Mouse (Mus musculus) stomach, embryonic 15.5 days (tissue): Measurements from ENCODE around the gene Psapl1. TPM values are rescaled to one million over a fixed set of nuclear protein-coding genes. Genes with fewer than 3 reads are reported as not detected.

Source experiments
- ATAC-seq: fragments of 200-750 bp; cut with Nextera tagmentation; 2 replicates; pipeline ENCODE4 v1.8.0; 2017; ENCODE audit warnings: low read depth, moderate number of reproducible peaks, moderate TSS enrichment; ENCODE audit not compliant: insufficient read depth, low FRiP score
- H3K27ac ChIP-seq: fragments of 300-500 bp; sonication (generic); 2 replicates; pipeline ENCODE4 v1.5.1; 2015; ENCODE audit warnings: mild to moderate bottlenecking, inconsistent platforms
- H3K27me3 ChIP-seq: fragments of 300-500 bp; sonication (generic); replicated peaks from 2 replicates; pipeline ENCODE4 v1.6.1; 2015; ENCODE audit warnings: inconsistent platforms
- H3K36me3 ChIP-seq: fragments of 300-500 bp; sonication (generic); 2 replicates; pipeline ENCODE4 v1.6.1; 2015; ENCODE audit warnings: inconsistent platforms
- H3K4me1 ChIP-seq: fragments of 300-500 bp; sonication (generic); 2 replicates; pipeline ENCODE4 v1.6.1; 2015; ENCODE audit warnings: inconsistent platforms
- H3K4me2 ChIP-seq: fragments of 300-500 bp; sonication (generic); 2 replicates; pipeline ENCODE4 v1.6.1; 2015; ENCODE audit warnings: mild to moderate bottlenecking, inconsistent platforms
- H3K4me3 ChIP-seq: fragments of 300-500 bp; sonication (generic); replicated peaks from 2 replicates; pipeline ENCODE4 v1.5.1; 2015; ENCODE audit warnings: inconsistent platforms
- H3K9ac ChIP-seq: fragments of 300-500 bp; sonication (generic); 2 replicates; pipeline ENCODE4 v1.6.1; 2015; ENCODE audit warnings: inconsistent platforms
- H3K9me3 ChIP-seq: fragments of 300-500 bp; sonication (generic); 2 replicates; pipeline ENCODE4 v1.6.1; 2016; ENCODE audit warnings: inconsistent platforms
- WGBS: fragments of 180-500 bp; shearing (Covaris S2); methylation state at CpG from one replicate; pipeline ENCODE4 v1.1.7; 2015; 5-methylcytosine and 5-hydroxymethylcytosine counted together
- polyA plus RNA-seq: library from polyadenylated mRNA; unstranded; fragments of >200 nt; fragmentation: Nextera tagmentation; extraction: Ambion mirVana; gene quantifications from 2 replicates; pipeline ENCODE4 v1.2.1, GENCODE M21; 2015

The Psapl1 gene
- polyA plus RNA-seq, 1 experiment from 2014 or later = 16.7 TPM

GRCm38 (mm10) chr5:36252746-36253504 is 49.1 kb downstream of the Psapl1 start:
- H3K27ac ChIP-seq = peak overlapping the region; percentile 79
- peak; percentile 17; the same call in 1 of the 2 replicates for ATAC-seq
- H3K4me1 ChIP-seq = peaks cover 17% of the 10 kb centered on the region
- WGBS = 50% methylated on average over 17 of the region's 17 CpGs
- H3K4me3 ChIP-seq = no peak overlapping the region
- no peak overlapping the region for H3K9ac ChIP-seq
- no peaks in the 10 kb centered on the region for H3K36me3 ChIP-seq
- H3K4me2 ChIP-seq = no peak overlapping the region
- no peaks in the 10 kb centered on the region for H3K27me3 ChIP-seq
- H3K9me3 ChIP-seq = no peaks in the 10 kb centered on the region

- 56% methylated on average over 18 of the region's 18 CpGs for WGBS
- no peak for ATAC-seq
- H3K4me2 ChIP-seq = no peak overlapping the region
- no peaks in the 10 kb centered on the region for H3K9me3 ChIP-seq
- no peak overlapping the region; the same call in 1 of the 2 replicates for H3K27ac ChIP-seq
- no peaks in the 10 kb centered on the region for H3K27me3 ChIP-seq
- no peak overlapping the region for H3K4me3 ChIP-seq
- H3K4me1 ChIP-seq = peaks cover 20% of the 10 kb centered on the region
- H3K9ac ChIP-seq = no peak overlapping the region
- no peaks in the 10 kb centered on the region for H3K36me3 ChIP-seq
Observed at GRCm38 (mm10) chr5:36254642-36255516, 51.1 kb downstream of the Psapl1 start.

Other genes with a start within 250 kb of the Psapl1 start
- gene Sorcs2, start 194.1 kb downstream of the Psapl1 start, polyA plus RNA-seq = 13.7 TPM in 2 replicates